Comparison of ENCODE assay signal across 9 mouse cellular contexts in the genomic region with DNA sequence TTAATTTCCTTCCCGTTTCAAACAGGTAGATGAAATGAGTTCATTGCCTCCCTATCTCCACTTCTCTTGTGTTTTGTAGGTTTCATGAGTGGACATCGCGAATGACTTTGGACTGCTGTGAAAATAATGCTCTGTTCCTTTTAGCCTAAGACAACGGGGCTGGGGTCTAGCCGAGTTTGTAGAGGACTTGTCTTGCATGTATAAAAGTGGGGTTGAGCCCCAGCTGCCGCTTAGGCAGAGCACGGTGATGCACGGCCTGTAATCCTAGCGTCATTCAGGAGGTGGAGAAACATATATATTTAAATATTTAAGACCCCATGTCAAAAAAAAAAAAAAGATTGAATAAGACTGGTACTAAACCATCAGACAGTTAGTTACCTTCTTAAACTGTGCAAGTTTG. TPM values are rescaled to one million over a fixed set of nuclear protein-coding genes. Genes with fewer than 3 reads are reported as not detected.
DNase-seq lines count a peak whose midpoint lies in the region; ATAC-seq and TF ChIP-seq lines count a peak whose summit lies in the region.
"Had no signal": no experiment of that assay in that cellular context is flagged by ENCODE, and none has a peak within 500 bp of the region (broad histone marks: within the 10 kb centered on the region; RNA-seq: fewer than 3 reads in every experiment).

No protein-coding gene starts in this region.

- peak overlapping the region; percentile 75 for H3K9ac ChIP-seq in heart, embryonic 16.5 days (ENCODE audit: low read length)
- peak overlapping the region; percentile 77 for H3K9ac ChIP-seq in hindbrain, embryonic 14.5 days
- peak overlapping the region; percentile 66 for H3K9ac ChIP-seq in midbrain, embryonic 14.5 days (replicated peaks; ENCODE audit: low read length)

- peak overlapping the region; percentile 65 for H3K4me3 ChIP-seq in heart, embryonic 16.5 days (ENCODE audit: low read length)
- H3K4me3 ChIP-seq in cortical plate, adult 2 months (ENCODE audit: insufficient read depth, low read length), result peak overlapping the region; percentile 56
- peak overlapping the region; percentile 65 for H3K4me3 ChIP-seq in hindbrain, embryonic 14.5 days (replicated peaks; ENCODE audit: low read length)
- H3K4me3 ChIP-seq in midbrain, embryonic 14.5 days (replicated peaks; ENCODE audit: low read depth, low read length), result peak overlapping the region; percentile 62

- WGBS in heart, embryonic 16.5 days, result 20% methylated on average over 9 of the region's 9 CpGs
- WGBS in hindbrain, embryonic 14.5 days, result 9% methylated on average over 9 of the region's 9 CpGs
- WGBS in midbrain, embryonic 14.5 days, result 4% methylated on average over 9 of the region's 9 CpGs

- no peak overlapping the region for H3K27ac ChIP-seq in heart, embryonic 16.5 days (ENCODE audit: low read length)
- peak overlapping the region; percentile 38 for H3K27ac ChIP-seq in cortical plate, adult 2 months (ENCODE audit: insufficient read depth, low read length)
- H3K27ac ChIP-seq in hindbrain, embryonic 14.5 days, result peak overlapping the region; percentile 51; the same call in 1 of the 2 replicates
- no peak overlapping the region for H3K27ac ChIP-seq in midbrain, embryonic 14.5 days (replicated peaks; ENCODE audit: low read depth, low read length)

- no peaks in the 10 kb centered on the region for H3K36me3 ChIP-seq in heart, embryonic 16.5 days (ENCODE audit: control insufficient read depth, insufficient read depth)
- H3K36me3 ChIP-seq in hindbrain, embryonic 14.5 days (replicated peaks; ENCODE audit: control insufficient read depth, insufficient read depth), result no peaks in the 10 kb centered on the region
- no peaks in the 10 kb centered on the region for H3K36me3 ChIP-seq in midbrain, embryonic 14.5 days (ENCODE audit: control insufficient read depth, insufficient read depth, low read length)

- no peak for TF ChIP-seq CTCF in cortical plate, adult 2 months (IDR thresholded peaks at IDR 0.05; ENCODE audit: extremely low read depth, insufficient read depth, low read length)

- DNase-seq in heart, adult 18-20 months, result no peak
- DNase-seq in hindbrain, embryonic 14.5 days (ENCODE audit: low spot score), result no peak
- DNase-seq in midbrain, embryonic 14.5 days, result peak; percentile 55
- no peak for DNase-seq in spleen, postnatal 36 days (ENCODE audit: low spot score in 2 of 2)
- no peak for DNase-seq in right cerebral cortex, postnatal 36 days (ENCODE audit: low spot score in 2 of 2)

- peak overlapping the region; percentile 97 for H3K4me2 ChIP-seq in heart, embryonic 16.5 days (ENCODE audit: low read depth, low read length)
- peak overlapping the region; percentile 97 for H3K4me2 ChIP-seq in hindbrain, embryonic 14.5 days (replicated peaks)
- H3K4me2 ChIP-seq in midbrain, embryonic 14.5 days (ENCODE audit: low read length), result peak overlapping the region; percentile 93

- ATAC-seq in heart, embryonic 16.5 days (replicated peaks; ENCODE audit: extremely low read depth, insufficient read depth, low FRiP score), result no peak
- ATAC-seq in hindbrain, embryonic 14.5 days (ENCODE audit: low FRiP score), result peak; percentile 51; the same call in 1 of the 2 replicates
- ATAC-seq in midbrain, embryonic 14.5 days (ENCODE audit: low FRiP score, low TSS enrichment), result no peak
- no peak for ATAC-seq in cerebellum, adult (ENCODE audit: insufficient number of reproducible peaks, low FRiP score, low TSS enrichment)
- ATAC-seq: inflammation-experienced regulatory T-cells, adult 6 months had no signal

- peaks cover 4% of the 10 kb centered on the region; the same call in 1 of the 2 replicates for H3K4me1 ChIP-seq in heart, embryonic 16.5 days (ENCODE audit: control insufficient read depth, insufficient read depth, low read length)
- no peaks in the 10 kb centered on the region for H3K4me1 ChIP-seq in cortical plate, adult 2 months (ENCODE audit: control insufficient read depth, insufficient read depth, low read length)
- no peaks in the 10 kb centered on the region; the same call in 1 of the 2 replicates for H3K4me1 ChIP-seq in hindbrain, embryonic 14.5 days (replicated peaks; ENCODE audit: control insufficient read depth, insufficient read depth, low read length)
- H3K4me1 ChIP-seq in midbrain, embryonic 14.5 days (ENCODE audit: control insufficient read depth, insufficient read depth, low read length), result peaks cover 6% of the 10 kb centered on the region

- peaks cover 36% of the 10 kb centered on the region for H3K27me3 ChIP-seq in heart, embryonic 16.5 days (ENCODE audit: control insufficient read depth, insufficient read depth, low read length)
- peaks cover 15% of the 10 kb centered on the region; the same call in 1 of the 2 replicates for H3K27me3 ChIP-seq in hindbrain, embryonic 14.5 days (ENCODE audit: control insufficient read depth, insufficient read depth, low read length)
- no peaks in the 10 kb centered on the region for H3K27me3 ChIP-seq in midbrain, embryonic 14.5 days (ENCODE audit: control insufficient read depth, insufficient read depth, low read length)

- no peaks in the 10 kb centered on the region for H3K9me3 ChIP-seq in heart, embryonic 16.5 days (replicated peaks; ENCODE audit: control insufficient read depth, low read length)
- H3K9me3 ChIP-seq in hindbrain, embryonic 14.5 days (ENCODE audit: control insufficient read depth, low read length), result no peaks in the 10 kb centered on the region
- H3K9me3 ChIP-seq in midbrain, embryonic 14.5 days (ENCODE audit: control insufficient read depth, low read length), result no peaks in the 10 kb centered on the region

- no peak for TF ChIP-seq POLR2A in cortical plate, adult 2 months (IDR thresholded peaks at IDR 0.05; ENCODE audit: extremely low read depth, insufficient read depth, low read length)

RNA-seq across cellular contexts. Expression of gene Atoh7, which starts 1.2 kb away (rescaled TPM):
- not detected in 2 replicates for polyA plus RNA-seq in heart, embryonic 16.5 days (2015; fragmentation: Nextera tagmentation; extraction: Ambion mirVana)
- total RNA-seq in heart, adult 18-20 months (2021), result not detected
- 2.8 and 3.7 TPM in 2 replicates for polyA plus RNA-seq in cortical plate, adult 2 months (2012; rRNA removed)
- 6.5 and 9.9 TPM in 2 replicates for polyA plus RNA-seq in hindbrain, embryonic 14.5 days (2014; fragmentation: Nextera tagmentation; extraction: Ambion mirVana)
- 1.4 and 2.5 TPM in 2 replicates for polyA plus RNA-seq in midbrain, embryonic 14.5 days (2014; fragmentation: Nextera tagmentation; extraction: Ambion mirVana)
- polyA plus RNA-seq: inflammation-experienced regulatory T-cells, adult 6 months had no signal

RNA-seq across cellular contexts. Expression of gene Pbld1, which starts 40.7 kb away (rescaled TPM):
- 0.51 and 0.72 TPM in 2 replicates for polyA plus RNA-seq in heart, embryonic 16.5 days (2015; fragmentation: Nextera tagmentation; extraction: Ambion mirVana)
- 1 to 10 TPM; 1.0 to 3.3 TPM for total RNA-seq in heart, adult 18-20 months (2021)
- 0.17 and 0.19 TPM in 2 replicates for polyA plus RNA-seq in cortical plate, adult 2 months (2012; rRNA removed)
- 0.39 and 0.75 TPM in 2 replicates for polyA plus RNA-seq in hindbrain, embryonic 14.5 days (2014; fragmentation: Nextera tagmentation; extraction: Ambion mirVana)
- 0.58 and 0.93 TPM in 2 replicates for polyA plus RNA-seq in midbrain, embryonic 14.5 days (2014; fragmentation: Nextera tagmentation; extraction: Ambion mirVana)

Comparison
In these comparisons a context has a peak if more than half of its experiments do, and no peak if none do; other contexts are left out.
1. H3K27ac ChIP-seq: peak in cortical plate, adult 2 months (single experiment) and hindbrain, embryonic 14.5 days (single experiment); none in heart, embryonic 16.5 days (single experiment) and midbrain, embryonic 14.5 days (single experiment).
2. Peak in every context shown above with its lines, with median percentiles within 50 percentile points of each other: H3K4me2 ChIP-seq, H3K4me3 ChIP-seq and H3K9ac ChIP-seq.